Mouse (Mus musculus) left cerebral cortex, postnatal 14 days (tissue): ENCODE measurements at regions not wholly inside any gene's neighbourhood (a gene's known extent, or its start where the extent isn't known, plus 50 kb on each side); places are given as distances from the start of the nearest gene placed in this dataset.
"Not testable (repeated sequence)": the region's sequence is repeated elsewhere in the genome, so short reads cannot be mapped to it uniquely, and the experiment has no call there.

Experiments
- DNase-seq, 2 experiments: peaks; one replicate each; pipeline ENCODE4 v3.0.0; 2021 to 2022; ENCODE audit warnings: low spot score in 2 of 2, mixed read lengths in 1 of 2
- intact Hi-C: fragments of 180-260 bp; cut with DNase I; formaldehyde crosslinking; loops from one replicate; pipeline ENCODE4 v1.15.1; 2025

GRCm38 (mm10) chr3:41504867-41505266 is 50.7 kb upstream of the Jade1 start:
- no peak for DNase-seq
- intact Hi-C loops = no loop called here

- DNase-seq = no peak
- intact Hi-C loops = no loop called here
These were observed 53.4 kb upstream of the Jade1 start for GRCm38 (mm10) chr3:41502161-41502560.

- intact Hi-C loops = not testable (repeated sequence)
These were observed 53.9 kb upstream of the Jade1 start for GRCm38 (mm10) chr3:41501639-41502038.

GRCm38 (mm10) chr3:41501124-41501523 is 54.4 kb upstream of the Jade1 start:
- no peak for DNase-seq
- intact Hi-C loops = no loop called here

More at GRCm38 (mm10) chr3:41501639-41502038, 53.9 kb upstream of the Jade1 start:
- DNase-seq = not testable (repeated sequence)

- no peak for DNase-seq
- intact Hi-C loops = no loop called here
These were observed 55.9 kb upstream of the Jade1 start for GRCm38 (mm10) chr3:41499680-41500079.

GRCm38 (mm10) chr3:41498791-41499190 is 56.7 kb upstream of the Jade1 start:
- intact Hi-C loops = no loop called here
- DNase-seq = no peak

GRCm38 (mm10) chr3:41497771-41498170 is 57.8 kb upstream of the Jade1 start:
- intact Hi-C loops = no loop called here
- DNase-seq = no peak

GRCm38 (mm10) chr3:41496931-41497710 is 58.4 kb upstream of the Jade1 start:
- intact Hi-C loops = no loop called here
- DNase-seq = no peak

- intact Hi-C loops = no loop called here
- DNase-seq = no peak
These were observed 59.6 kb upstream of the Jade1 start for GRCm38 (mm10) chr3:41495893-41496292.

GRCm38 (mm10) chr3:41495097-41495496 is 60.4 kb upstream of the Jade1 start:
- DNase-seq = no peak
- intact Hi-C loops = no loop called here

- intact Hi-C loops = no loop called here
These were observed 62.1 kb upstream of the Jade1 start for GRCm38 (mm10) chr3:41493472-41493871.

GRCm38 (mm10) chr3:41492727-41493392 is 62.7 kb upstream of the Jade1 start:
- intact Hi-C loops = no loop called here
- DNase-seq = no peak

More at GRCm38 (mm10) chr3:41493472-41493871, 62.1 kb upstream of the Jade1 start:
- DNase-seq = no peak

- intact Hi-C loops = no loop called here
These were observed 63.4 kb upstream of the Jade1 start for GRCm38 (mm10) chr3:41492031-41492726.

GRCm38 (mm10) chr3:41491185-41491584 is 64.3 kb upstream of the Jade1 start:
- intact Hi-C loops = no loop called here
- no peak for DNase-seq

More at GRCm38 (mm10) chr3:41492031-41492726, 63.4 kb upstream of the Jade1 start:
- no peak for DNase-seq

GRCm38 (mm10) chr3:41489998-41490397 is 65.5 kb upstream of the Jade1 start:
- intact Hi-C loops = no loop called here
- no peak for DNase-seq

GRCm38 (mm10) chr3:41489571-41489970 is 66.0 kb upstream of the Jade1 start:
- no peak for DNase-seq
- intact Hi-C loops = no loop called here

- intact Hi-C loops = no loop called here
- no peak for DNase-seq
These were observed 67.2 kb upstream of the Jade1 start for GRCm38 (mm10) chr3:41488229-41488774.

- no peak for DNase-seq
- intact Hi-C loops = no loop called here
These were observed 70.6 kb upstream of the Jade1 start for GRCm38 (mm10) chr3:41484920-41485319.

- DNase-seq = no peak
- intact Hi-C loops = no loop called here
These were observed 71.9 kb upstream of the Jade1 start for GRCm38 (mm10) chr3:41483582-41483981.

- intact Hi-C loops = no loop called here
- no peak for DNase-seq
These were observed 72.5 kb upstream of the Jade1 start for GRCm38 (mm10) chr3:41482881-41483494.
